Mouse (Mus musculus): ENCODE results near the gene Pwwp2a. TPM values are rescaled to one million over a fixed set of nuclear protein-coding genes. Genes with fewer than 3 reads are reported as not detected.

Pwwp2a gene
- polyA plus RNA-seq (2014; fragmentation: Nextera tagmentation; extraction: Ambion mirVana) = 38.4 and 49.1 TPM in 2 replicates

GRCm38 (mm10) chr11:43681472-43682414, at the start of gene Pwwp2a:
Gene Pwwp2a (plus strand): TSS chr11:43681998.
- ATAC-seq (ENCODE audit: insufficient read depth, low FRiP score, low TSS enrichment) = peak; percentile 99
- Histone ChIP-seq H3K9ac (ENCODE audit: low read length) (peak within 1 kb of the TSS; percentile 94), H3K27me3 (ENCODE audit: control insufficient read depth, insufficient read depth, low read length) (no peaks in the 10 kb centered on the region), H3K27ac (ENCODE audit: low read depth, low read length) (peak within 1 kb of the TSS; percentile 89), H3K4me3 (ENCODE audit: low read depth, low read length) (peak within 1 kb of the TSS; percentile 93), H3K9me3 (ENCODE audit: control insufficient read depth, low read length) (no peaks in the 10 kb centered on the region), H3K4me2 (ENCODE audit: low read depth) (peak within 1 kb of the TSS; percentile 68), H3K36me3 (ENCODE audit: control insufficient read depth, insufficient read depth, low read length) (no peaks in the 10 kb centered on the region), H3K4me1 (ENCODE audit: control insufficient read depth, insufficient read depth, low read length) (peaks cover 7% of the 10 kb centered on the region; the same call in 1 of the 2 replicates)
- DNase-seq (ENCODE audit: low spot score) = peak; percentile 99
- WGBS = under 1% methylated on average over 50 of the region's 87 CpGs

DNA sequence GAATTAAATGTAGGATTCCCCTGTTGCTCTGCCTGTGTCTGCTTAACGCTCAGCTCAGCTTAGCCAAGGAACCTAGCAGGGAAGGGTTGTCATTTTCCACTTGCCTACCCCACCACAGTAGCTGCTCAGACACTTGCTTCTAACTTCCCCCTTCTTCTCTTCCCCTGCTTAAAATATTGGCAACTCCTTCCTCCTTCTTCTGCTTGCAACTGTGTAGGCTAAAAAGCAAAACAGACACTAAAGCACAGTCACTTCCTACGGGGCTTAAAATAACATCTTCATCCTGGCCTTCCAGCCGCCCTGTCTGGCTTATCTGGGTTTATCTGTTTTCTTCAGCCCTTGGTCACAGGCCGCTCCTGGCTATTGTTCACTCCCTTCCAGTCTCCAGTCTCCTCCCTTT, 49.2 kb upstream of the Pwwp2a start:
- DNase-seq (ENCODE audit: low spot score) = no peak
- WGBS = 66% methylated on average over 4 of the region's 4 CpGs
- H3K36me3 ChIP-seq (ENCODE audit: control insufficient read depth, insufficient read depth, low read length) = no peaks in the 10 kb centered on the region
- H3K9me3 ChIP-seq (ENCODE audit: control insufficient read depth, low read length) = no peaks in the 10 kb centered on the region
- no peak overlapping the region for H3K4me2 ChIP-seq (ENCODE audit: low read depth)
- no peaks in the 10 kb centered on the region for H3K27me3 ChIP-seq (ENCODE audit: control insufficient read depth, insufficient read depth, low read length)
- no peak for ATAC-seq (ENCODE audit: insufficient read depth, low FRiP score, low TSS enrichment)
- no peak overlapping the region for H3K9ac ChIP-seq (ENCODE audit: low read length)
- no peak overlapping the region for H3K4me3 ChIP-seq (ENCODE audit: low read depth, low read length)
- H3K27ac ChIP-seq (ENCODE audit: low read depth, low read length) = no peak overlapping the region
- 0 out of 2 replicates have a peak, but pooled peaks cover 2% of the 10 kb centered on the region for H3K4me1 ChIP-seq (ENCODE audit: control insufficient read depth, insufficient read depth, low read length)

- DNase-seq (ENCODE audit: low spot score) (no peak), ATAC-seq (ENCODE audit: insufficient read depth, low FRiP score, low TSS enrichment) (no peak)
- no peak overlapping the region for H3K4me2 ChIP-seq (ENCODE audit: low read depth)
- H3K4me1 ChIP-seq (ENCODE audit: control insufficient read depth, insufficient read depth, low read length) = 0 out of 2 replicates have a peak, but pooled peaks cover 2% of the 10 kb centered on the region
- 83% methylated on average over 6 of the region's 6 CpGs for WGBS
- H3K27me3 ChIP-seq (ENCODE audit: control insufficient read depth, insufficient read depth, low read length) = no peaks in the 10 kb centered on the region
- H3K9me3 ChIP-seq (ENCODE audit: control insufficient read depth, low read length) = no peaks in the 10 kb centered on the region
- no peak overlapping the region for H3K27ac ChIP-seq (ENCODE audit: low read depth, low read length)
- H3K9ac ChIP-seq (ENCODE audit: low read length) = no peak overlapping the region
- no peaks in the 10 kb centered on the region for H3K36me3 ChIP-seq (ENCODE audit: control insufficient read depth, insufficient read depth, low read length)
- no peak overlapping the region for H3K4me3 ChIP-seq (ENCODE audit: low read depth, low read length)
These were observed 48.6 kb upstream of the Pwwp2a start for GRCm38 (mm10) chr11:43633165-43633564.

DNA sequence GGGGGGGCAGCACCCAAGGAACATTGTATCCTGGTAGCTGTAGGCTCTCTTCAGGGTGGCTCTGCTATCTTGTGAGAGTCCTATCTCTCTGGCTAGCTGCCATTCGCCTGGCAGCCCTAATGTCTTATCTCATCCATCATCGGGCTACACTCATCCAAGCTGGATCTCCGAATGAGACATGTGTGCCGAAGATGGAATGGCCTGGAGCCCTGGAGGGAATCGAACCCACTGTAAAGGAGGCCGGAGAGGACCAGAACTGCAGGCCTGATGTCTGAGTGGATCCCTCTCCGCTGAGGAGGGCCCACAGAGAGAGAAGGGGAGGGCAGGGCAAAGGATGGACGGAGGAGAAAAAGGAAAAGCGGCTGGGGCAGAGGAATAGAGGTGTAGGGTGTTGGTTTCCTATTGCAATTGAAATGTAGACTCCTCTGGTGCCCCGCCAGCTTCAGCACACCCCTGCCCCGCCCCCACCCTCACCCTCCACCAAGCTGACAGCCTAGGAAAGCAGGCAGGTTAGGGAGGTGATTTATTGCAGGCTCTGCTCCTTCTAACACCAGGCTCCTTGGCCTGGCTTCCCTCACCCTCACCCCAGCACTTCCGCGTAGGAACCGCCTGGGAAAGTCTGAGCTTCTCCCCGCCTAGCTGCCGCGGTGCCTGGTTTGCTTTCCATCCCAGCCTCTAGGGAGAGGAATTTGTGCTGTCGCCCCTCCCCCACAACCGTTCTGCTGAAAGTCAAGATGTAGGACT, 48.0 kb upstream of the Pwwp2a start:
- Histone ChIP-seq H3K27ac (ENCODE audit: low read depth, low read length) (no peak overlapping the region), H3K4me1 (ENCODE audit: control insufficient read depth, insufficient read depth, low read length) (0 out of 2 replicates have a peak, but pooled peaks cover 2% of the 10 kb centered on the region), H3K4me3 (ENCODE audit: low read depth, low read length) (no peak overlapping the region), H3K27me3 (ENCODE audit: control insufficient read depth, insufficient read depth, low read length) (no peaks in the 10 kb centered on the region), H3K9ac (ENCODE audit: low read length) (no peak overlapping the region), H3K36me3 (ENCODE audit: control insufficient read depth, insufficient read depth, low read length) (no peaks in the 10 kb centered on the region), H3K9me3 (ENCODE audit: control insufficient read depth, low read length) (no peaks in the 10 kb centered on the region), H3K4me2 (ENCODE audit: low read depth) (peak overlapping the region; percentile 34)
- ATAC-seq (ENCODE audit: insufficient read depth, low FRiP score, low TSS enrichment) (peak; percentile 79), DNase-seq (ENCODE audit: low spot score) (peak; percentile 66)
- WGBS = 20% methylated on average over 19 of the region's 19 CpGs

DNA sequence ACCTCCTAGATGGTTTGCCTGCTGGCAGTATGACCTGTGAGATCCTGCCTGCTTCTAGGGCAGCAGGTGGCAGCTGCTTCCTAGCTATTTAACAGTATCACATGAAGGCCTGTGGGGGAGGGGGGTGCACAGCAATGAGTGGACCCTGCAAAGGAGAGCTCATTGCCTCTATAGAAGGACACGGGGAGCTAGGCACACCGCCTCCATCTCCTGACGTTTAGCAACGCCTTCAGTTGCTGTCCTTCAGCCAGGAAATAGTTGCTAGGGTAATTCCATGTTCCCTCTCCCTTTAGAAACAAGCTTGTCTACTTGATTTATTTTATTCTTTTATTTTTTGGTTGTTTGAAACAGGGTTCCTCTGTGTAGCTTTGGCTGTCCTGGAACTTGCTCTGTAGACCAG, 45.0 kb upstream of the Pwwp2a start:
- DNase-seq (ENCODE audit: low spot score) = no peak
- no peak overlapping the region for H3K4me3 ChIP-seq (ENCODE audit: low read depth, low read length)

GRCm38 (mm10) chr11:43638486-43638885, 43.3 kb upstream of the Pwwp2a start:
- no peak overlapping the region for H3K4me2 ChIP-seq (ENCODE audit: low read depth)

More for the DNA sequence above, 45.0 kb upstream of the Pwwp2a start:
- Histone ChIP-seq H3K9ac (ENCODE audit: low read length) (no peak overlapping the region), H3K27me3 (ENCODE audit: control insufficient read depth, insufficient read depth, low read length) (no peaks in the 10 kb centered on the region), H3K4me2 (ENCODE audit: low read depth) (no peak overlapping the region), H3K9me3 (ENCODE audit: control insufficient read depth, low read length) (no peaks in the 10 kb centered on the region), H3K36me3 (ENCODE audit: control insufficient read depth, insufficient read depth, low read length) (no peaks in the 10 kb centered on the region), H3K4me1 (ENCODE audit: control insufficient read depth, insufficient read depth, low read length) (0 out of 2 replicates have a peak, but pooled peaks cover 2% of the 10 kb centered on the region), H3K27ac (ENCODE audit: low read depth, low read length) (no peak overlapping the region)
- WGBS = 77% methylated on average over 4 of the region's 4 CpGs
- no peak for ATAC-seq (ENCODE audit: insufficient read depth, low FRiP score, low TSS enrichment)

DNA sequence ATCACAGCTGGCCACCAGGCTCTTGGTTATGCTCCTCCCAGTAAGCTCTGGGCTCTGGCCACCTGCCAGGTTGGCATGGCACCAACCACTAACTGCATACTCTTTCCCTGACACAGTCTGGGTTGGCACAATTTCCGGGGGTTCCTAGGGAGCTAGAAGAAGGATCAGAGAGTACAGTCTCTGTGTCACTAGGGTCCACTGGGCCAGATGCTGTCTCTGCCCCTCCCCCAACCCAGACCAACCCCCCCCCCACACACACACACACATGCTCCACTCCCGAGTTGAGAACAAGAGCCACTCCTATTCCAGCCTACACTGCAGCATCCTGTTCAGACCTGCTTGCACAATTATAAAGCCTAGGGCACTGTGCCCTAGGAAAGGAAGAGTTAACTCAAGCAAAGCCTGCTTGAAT, 38.6 kb upstream of the Pwwp2a start:
- Histone ChIP-seq H3K36me3 (ENCODE audit: control insufficient read depth, insufficient read depth, low read length) (no peaks in the 10 kb centered on the region), H3K4me2 (ENCODE audit: low read depth) (no peak overlapping the region), H3K4me3 (ENCODE audit: low read depth, low read length) (no peak overlapping the region), H3K9ac (ENCODE audit: low read length) (no peak overlapping the region), H3K4me1 (ENCODE audit: control insufficient read depth, insufficient read depth, low read length) (0 out of 2 replicates have a peak, but pooled peaks cover 3% of the 10 kb centered on the region), H3K27me3 (ENCODE audit: control insufficient read depth, insufficient read depth, low read length) (no peaks in the 10 kb centered on the region), H3K9me3 (ENCODE audit: control insufficient read depth, low read length) (no peaks in the 10 kb centered on the region), H3K27ac (ENCODE audit: low read depth, low read length) (no peak overlapping the region)
- DNase-seq (ENCODE audit: low spot score) (peak; percentile 40), ATAC-seq (ENCODE audit: insufficient read depth, low FRiP score, low TSS enrichment) (0 out of 2 replicates have a peak, but pooled peaks have one; percentile 61)
- 62% methylated on average over 2 of the region's 2 CpGs for WGBS

More at GRCm38 (mm10) chr11:43638486-43638885, 43.3 kb upstream of the Pwwp2a start:
- ATAC-seq (ENCODE audit: insufficient read depth, low FRiP score, low TSS enrichment) (no peak), DNase-seq (ENCODE audit: low spot score) (no peak)
- Histone ChIP-seq H3K36me3 (ENCODE audit: control insufficient read depth, insufficient read depth, low read length) (no peaks in the 10 kb centered on the region), H3K9ac (ENCODE audit: low read length) (no peak overlapping the region), H3K4me1 (ENCODE audit: control insufficient read depth, insufficient read depth, low read length) (0 out of 2 replicates have a peak, but pooled peaks cover 5% of the 10 kb centered on the region), H3K27me3 (ENCODE audit: control insufficient read depth, insufficient read depth, low read length) (no peaks in the 10 kb centered on the region), H3K27ac (ENCODE audit: low read depth, low read length) (no peak overlapping the region), H3K4me3 (ENCODE audit: low read depth, low read length) (no peak overlapping the region), H3K9me3 (ENCODE audit: control insufficient read depth, low read length) (no peaks in the 10 kb centered on the region)
- 94% methylated on average over 3 of the region's 3 CpGs for WGBS

GRCm38 (mm10) chr11:43645286-43645685, 36.5 kb upstream of the Pwwp2a start:
- Histone ChIP-seq H3K27ac (ENCODE audit: low read depth, low read length) (no peak overlapping the region), H3K36me3 (ENCODE audit: control insufficient read depth, insufficient read depth, low read length) (no peaks in the 10 kb centered on the region), H3K4me1 (ENCODE audit: control insufficient read depth, insufficient read depth, low read length) (0 out of 2 replicates have a peak, but pooled peaks cover 3% of the 10 kb centered on the region), H3K9ac (ENCODE audit: low read length) (no peak overlapping the region), H3K9me3 (ENCODE audit: control insufficient read depth, low read length) (no peaks in the 10 kb centered on the region), H3K4me2 (ENCODE audit: low read depth) (no peak overlapping the region), H3K27me3 (ENCODE audit: control insufficient read depth, insufficient read depth, low read length) (no peaks in the 10 kb centered on the region), H3K4me3 (ENCODE audit: low read depth, low read length) (no peak overlapping the region)
- ATAC-seq (ENCODE audit: insufficient read depth, low FRiP score, low TSS enrichment) (no peak), DNase-seq (ENCODE audit: low spot score) (peak; percentile 5)
- WGBS = 83% methylated on average over 3 of the region's 3 CpGs

All from neural tube, embryonic 11.5 days (tissue).